Mouse (Mus musculus): ENCODE results near the gene Insig2. TPM values are rescaled to one million over a fixed set of nuclear protein-coding genes. Genes with fewer than 3 reads are reported as not detected.

Gene Insig2
- total and polyA plus RNA-seq, 3 experiments, result 16.1 to 16.9 TPM; not detected in 1

- H3K79me2 ChIP-seq (ENCODE audit: control insufficient read depth, insufficient read depth, low read length, poor library complexity), result no peaks in the 10 kb centered on the region
- H3K4me1 ChIP-seq (ENCODE audit: control insufficient read depth in 1 of 2, insufficient read depth in 2 of 2, low read length in 2 of 2), result no peaks in the 10 kb centered on the region
- TF ChIP-seq MAZ (IDR thresholded peaks at IDR 0.05; ENCODE audit: low read depth, low read length), result no peak
- no peak for TF ChIP-seq USF1 (IDR thresholded peaks at IDR 0.05; ENCODE audit: low read depth, low read length)
- TF ChIP-seq ELF1 (IDR thresholded peaks at IDR 0.05; ENCODE audit: low read depth, low read length), result no peak
- H3K27me3 ChIP-seq (ENCODE audit: control insufficient read depth in 1 of 2, insufficient read depth in 2 of 2, low read length in 2 of 2), result no peaks in the 10 kb centered on the region
- no peak overlapping the region for H3K4me3 ChIP-seq (ENCODE audit: control insufficient read depth in 1 of 2, insufficient read depth in 1 of 2, low read depth in 2 of 2, low read length in 2 of 2)
- H3K9ac ChIP-seq (ENCODE audit: control insufficient read depth, low read depth, low read length, poor library complexity, severe bottlenecking), result no peak overlapping the region
- H3K9me3 ChIP-seq (replicated peaks; ENCODE audit: insufficient read depth, low read length), result no peaks in the 10 kb centered on the region
- H3K27ac ChIP-seq (ENCODE audit: control insufficient read depth, low read depth, low read length), result no peak overlapping the region
- no peaks in the 10 kb centered on the region for H3K36me3 ChIP-seq (ENCODE audit: control insufficient read depth in 1 of 2, insufficient read depth in 2 of 2, low read length in 2 of 2)
- DNase-seq (ENCODE audit: low read depth, low spot score), result no peak
These were observed 45.0 kb upstream of the Insig2 start for GRCm38 (mm10) chr1:121377410-121377809.

GRCm38 (mm10) chr1:121373631-121374030 lies 41.2 kb upstream of the Insig2 start:
- Histone ChIP-seq H3K4me3 (ENCODE audit: control insufficient read depth in 1 of 2, insufficient read depth in 1 of 2, low read depth in 2 of 2, low read length in 2 of 2) (no peak overlapping the region), H3K9me3 (replicated peaks; ENCODE audit: insufficient read depth, low read length) (no peaks in the 10 kb centered on the region), H3K4me1 (ENCODE audit: control insufficient read depth in 1 of 2, insufficient read depth in 2 of 2, low read length in 2 of 2) (no peaks in the 10 kb centered on the region), H3K79me2 (ENCODE audit: control insufficient read depth, insufficient read depth, low read length, poor library complexity) (no peaks in the 10 kb centered on the region), H3K9ac (ENCODE audit: control insufficient read depth, low read depth, low read length, poor library complexity, severe bottlenecking) (no peak overlapping the region), H3K27me3 (ENCODE audit: control insufficient read depth in 1 of 2, insufficient read depth in 2 of 2, low read length in 2 of 2) (no peaks in the 10 kb centered on the region; a peak in 1 of 4 replicates), H3K27ac (ENCODE audit: control insufficient read depth, low read depth, low read length) (no peak overlapping the region), H3K36me3 (ENCODE audit: control insufficient read depth in 1 of 2, insufficient read depth in 2 of 2, low read length in 2 of 2) (no peaks in the 10 kb centered on the region)
- no peak for DNase-seq (ENCODE audit: low read depth, low spot score)
- TF ChIP-seq ZC3H11A (IDR thresholded peaks at IDR 0.05; ENCODE audit: low read depth, low read length), result no peak
- no peak for TF ChIP-seq ZKSCAN1 (IDR thresholded peaks at IDR 0.05; ENCODE audit: low read depth, low read length)
- no peak for TF ChIP-seq BHLHE40 (IDR thresholded peaks at IDR 0.05; ENCODE audit: borderline replicate concordance, low read depth, low read length)
- TF ChIP-seq JUND (IDR thresholded peaks at IDR 0.05; ENCODE audit: low read depth, low read length), result no peak
- no peak for TF ChIP-seq CTCF (IDR thresholded peaks at IDR 0.05 in 2 of 3, conservative IDR thresholded peaks at IDR 0.05 in 1 of 3; ENCODE audit: control insufficient read depth in 1 of 3, insufficient read depth in 1 of 3, low read depth in 2 of 3, low read length in 3 of 3, poor library complexity in 1 of 3, severe bottlenecking in 1 of 3)
- no peak for TF ChIP-seq CHD1 (IDR thresholded peaks at IDR 0.05; ENCODE audit: low read depth, low read length)
- no peak for TF ChIP-seq HCFC1 (IDR thresholded peaks at IDR 0.05; ENCODE audit: low read depth, low read length)
- TF ChIP-seq ELF1 (IDR thresholded peaks at IDR 0.05; ENCODE audit: low read depth, low read length), result no peak

DNA sequence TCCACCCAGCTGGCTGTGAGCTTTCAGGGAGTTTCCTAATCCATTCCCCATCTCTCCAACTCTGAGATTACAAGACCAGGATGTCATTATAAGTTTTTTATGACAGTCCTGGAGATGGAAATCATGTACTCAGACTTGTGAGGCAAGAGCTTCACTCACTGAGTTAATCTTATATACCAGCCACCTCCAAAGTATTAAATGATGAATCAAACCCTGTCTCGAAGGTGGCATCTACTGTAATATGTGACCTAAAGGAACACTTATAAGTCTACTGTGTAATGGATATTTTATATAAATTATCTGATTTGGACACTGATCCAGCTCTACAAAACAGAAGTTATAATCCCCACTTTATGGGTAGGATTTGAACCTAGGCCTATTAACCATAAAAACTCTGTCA lies 40.3 kb upstream of the Insig2 start:
- no peak for DNase-seq (ENCODE audit: low read depth, low spot score)
- no peak for TF ChIP-seq TCF12 (IDR thresholded peaks at IDR 0.05; ENCODE audit: low read depth, low read length)
- TF ChIP-seq CHD1 (IDR thresholded peaks at IDR 0.05; ENCODE audit: low read depth, low read length), result no peak
- TF ChIP-seq MAZ (IDR thresholded peaks at IDR 0.05; ENCODE audit: low read depth, low read length), result no peak
- no peak for TF ChIP-seq ZNF384 (IDR thresholded peaks at IDR 0.05; ENCODE audit: low read depth, low read length)
- TF ChIP-seq RCOR1 (IDR thresholded peaks at IDR 0.05; ENCODE audit: low read depth, low read length), result no peak
- TF ChIP-seq TBP (IDR thresholded peaks at IDR 0.05; ENCODE audit: low read depth, low read length), result no peak
- no peak for TF ChIP-seq ZMIZ1 (IDR thresholded peaks at IDR 0.05; ENCODE audit: low read depth, low read length)
- no peak for TF ChIP-seq CTCF (IDR thresholded peaks at IDR 0.05 in 2 of 3, conservative IDR thresholded peaks at IDR 0.05 in 1 of 3; ENCODE audit: control insufficient read depth in 1 of 3, insufficient read depth in 1 of 3, low read depth in 2 of 3, low read length in 3 of 3, poor library complexity in 1 of 3, severe bottlenecking in 1 of 3)
- no peak for TF ChIP-seq NELFE (IDR thresholded peaks at IDR 0.05; ENCODE audit: low read depth, low read length)
- TF ChIP-seq CHD2 (IDR thresholded peaks at IDR 0.05; ENCODE audit: low read length), result no peak
- no peak for TF ChIP-seq MXI1 (IDR thresholded peaks at IDR 0.05; ENCODE audit: low read depth, low read length)
- TF ChIP-seq ZC3H11A (IDR thresholded peaks at IDR 0.05; ENCODE audit: low read depth, low read length), result no peak
- no peak for TF ChIP-seq RAD21 (IDR thresholded peaks at IDR 0.05; ENCODE audit: low read depth, low read length)
- TF ChIP-seq TAL1 (IDR thresholded peaks at IDR 0.05; ENCODE audit: low read length), result no peak
- no peak for TF ChIP-seq USF2 (IDR thresholded peaks at IDR 0.05; ENCODE audit: borderline replicate concordance in 1 of 2, insufficient read depth in 1 of 2, low read depth in 1 of 2, low read length in 2 of 2)
- no peak for TF ChIP-seq ETS1 (IDR thresholded peaks at IDR 0.05; ENCODE audit: low read depth, low read length)
- no peak for TF ChIP-seq MAX (IDR thresholded peaks at IDR 0.05; ENCODE audit: low read length)
- Histone ChIP-seq H3K27ac (ENCODE audit: control insufficient read depth, low read depth, low read length) (no peak overlapping the region), H3K4me3 (ENCODE audit: control insufficient read depth in 1 of 2, insufficient read depth in 1 of 2, low read depth in 2 of 2, low read length in 2 of 2) (no peak overlapping the region), H3K9ac (ENCODE audit: control insufficient read depth, low read depth, low read length, poor library complexity, severe bottlenecking) (no peak overlapping the region), H3K79me2 (ENCODE audit: control insufficient read depth, insufficient read depth, low read length, poor library complexity) (no peaks in the 10 kb centered on the region), H3K27me3 (ENCODE audit: control insufficient read depth in 1 of 2, insufficient read depth in 2 of 2, low read length in 2 of 2) (no peaks in the 10 kb centered on the region; a peak in 1 of 4 replicates), H3K9me3 (replicated peaks; ENCODE audit: insufficient read depth, low read length) (no peaks in the 10 kb centered on the region), H3K36me3 (ENCODE audit: control insufficient read depth in 1 of 2, insufficient read depth in 2 of 2, low read length in 2 of 2) (no peaks in the 10 kb centered on the region), H3K4me1 (ENCODE audit: control insufficient read depth in 1 of 2, insufficient read depth in 2 of 2, low read length in 2 of 2) (no peaks in the 10 kb centered on the region)

Data from MEL (cell line).